Mouse (Mus musculus) brain, embryonic 14.5 days (tissue): ENCODE results near the gene Fbxw10. TPM values are rescaled to one million over a fixed set of nuclear protein-coding genes. Genes with fewer than 3 reads are reported as not detected.
A peak's percentile ranks its signal among the peaks of the same experiment; 100 is the strongest.

ENCODE experiments used
- DNase-seq: peaks from one replicate; pipeline ENCODE4 v3.0.0-alpha.2; 2011; ENCODE audit warnings: low read depth
- CTCF ChIP-seq: fragments of 200-500 bp; IDR thresholded peaks from 2 replicates; pipeline ENCODE4 v1.5.1; 2012; ENCODE audit warnings: inconsistent platforms, mild to moderate bottlenecking, moderate library complexity, borderline replicate concordance; ENCODE audit not compliant: insufficient read depth, insufficient read length; ENCODE audit errors: extremely low read depth
- POLR2A ChIP-seq: fragments of 200-500 bp; IDR thresholded peaks from 2 replicates; pipeline ENCODE4 v1.6.1; 2012; ENCODE audit warnings: mild to moderate bottlenecking, inconsistent platforms, borderline replicate concordance; ENCODE audit not compliant: poor library complexity, insufficient read depth, insufficient read length, severe bottlenecking; ENCODE audit errors: extremely low read depth
- polyA plus RNA-seq: library from polyadenylated mRNA; depleted of rRNA; stranded (reverse); fragments of >200 nt; gene quantifications from 2 replicates; pipeline ENCODE4 v1.2.3, GENCODE M21; 2012

Fbxw10 gene
- polyA plus RNA-seq, 1 experiment, result 0.45 TPM

DNA sequence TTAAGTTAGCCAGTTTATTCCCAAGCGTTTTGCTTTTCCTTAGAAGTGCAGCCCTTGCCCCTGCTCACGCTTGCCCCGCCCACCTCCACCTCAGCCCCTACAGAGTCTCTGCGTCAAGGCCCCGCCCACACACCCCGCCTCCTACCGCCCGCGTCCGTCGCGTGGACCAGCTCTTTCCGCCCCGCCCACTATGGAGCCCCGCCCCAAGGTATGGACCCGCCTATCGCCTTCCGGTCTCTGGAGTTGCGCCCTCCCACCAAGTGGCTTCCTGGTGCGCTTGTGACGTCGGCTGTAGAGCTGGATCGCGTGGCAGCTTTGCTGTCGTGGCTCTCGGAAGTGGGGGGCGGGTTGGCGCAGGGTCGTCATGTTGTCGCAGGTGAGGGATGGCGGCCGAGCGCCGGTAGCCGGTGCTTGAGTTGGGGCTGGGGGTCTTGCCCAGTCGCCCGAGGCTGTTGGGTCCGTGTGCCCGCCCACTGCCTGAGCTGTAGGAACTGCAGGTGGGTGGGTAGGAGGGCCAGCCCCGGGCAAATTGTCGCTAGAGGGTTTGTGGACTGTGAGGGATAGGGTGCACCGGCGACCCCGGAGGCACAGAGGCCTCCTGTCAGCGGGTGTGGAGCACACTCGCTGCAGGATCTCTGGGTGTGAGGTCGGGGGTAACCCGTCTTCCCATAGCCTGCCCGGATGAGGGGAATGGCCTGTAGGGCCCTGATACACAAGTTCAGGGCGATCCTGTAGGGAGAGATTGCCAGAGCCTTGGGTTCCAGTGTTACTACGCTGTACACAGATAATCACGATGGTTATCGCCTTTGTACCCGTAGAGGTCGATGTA is 32.6 kb downstream of the Fbxw10 start, which contains the start of gene Tvp23b:
Gene Tvp23b (plus strand): TSS at position 236 of the 829 bp plus-strand sequence.
- peak; percentile 99 for DNase-seq
- peak; percentile 65; the same call in 1 of the 2 replicates for TF ChIP-seq POLR2A
- TF ChIP-seq CTCF, result no peak

DNA sequence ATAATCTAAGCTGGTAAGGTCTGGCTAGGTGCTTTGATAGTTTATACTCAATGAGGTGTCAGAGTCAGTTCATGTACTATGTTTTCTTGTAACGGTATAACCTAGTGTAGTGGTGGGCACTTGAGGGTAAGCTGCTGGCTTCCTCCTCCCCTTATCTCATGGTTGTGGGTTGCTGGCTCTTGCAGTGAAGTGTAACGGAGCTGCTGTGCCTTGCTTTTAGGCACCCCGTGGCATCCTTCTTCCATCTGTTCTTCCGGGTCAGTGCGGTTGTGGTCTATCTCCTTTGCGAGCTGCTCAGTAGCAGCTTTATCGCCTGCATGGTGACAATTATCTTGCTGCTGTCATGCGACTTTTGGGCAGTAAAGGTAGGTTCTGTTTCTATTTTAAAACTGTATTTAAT is 36.5 kb downstream of the Fbxw10 start:
- no peak for TF ChIP-seq CTCF
- TF ChIP-seq POLR2A, result no peak
- DNase-seq, result no peak

GRCm38 (mm10) chr11:62885323-62885722 is 38.5 kb downstream of the Fbxw10 start:
- no peak for DNase-seq
- no peak for TF ChIP-seq CTCF
- TF ChIP-seq POLR2A, result no peak

DNA sequence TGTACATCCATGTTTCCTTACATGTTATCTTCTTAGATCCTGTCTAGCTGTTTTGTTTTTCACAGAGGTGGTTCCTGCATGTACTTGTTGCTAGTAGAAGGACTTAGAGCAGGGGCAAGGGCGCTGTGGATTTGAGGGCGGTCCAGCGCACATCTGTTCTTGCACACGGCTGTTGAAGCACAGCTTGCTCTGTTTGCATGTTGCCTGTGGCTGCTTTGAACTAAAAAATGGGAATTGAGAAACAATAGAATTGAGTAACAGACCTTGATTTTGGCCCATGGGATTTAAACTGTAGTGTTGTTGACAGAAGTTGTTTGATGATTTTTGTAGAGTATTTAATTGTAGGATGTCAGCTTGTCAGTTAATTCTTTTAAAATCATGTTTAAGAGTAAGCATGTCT is 43.9 kb downstream of the Fbxw10 start:
- DNase-seq, result no peak
- TF ChIP-seq CTCF, result no peak

- no peak for DNase-seq
- TF ChIP-seq CTCF, result no peak
- TF ChIP-seq POLR2A, result no peak
Observed at GRCm38 (mm10) chr11:62891763-62892162, 44.9 kb downstream of the Fbxw10 start.

DNA sequence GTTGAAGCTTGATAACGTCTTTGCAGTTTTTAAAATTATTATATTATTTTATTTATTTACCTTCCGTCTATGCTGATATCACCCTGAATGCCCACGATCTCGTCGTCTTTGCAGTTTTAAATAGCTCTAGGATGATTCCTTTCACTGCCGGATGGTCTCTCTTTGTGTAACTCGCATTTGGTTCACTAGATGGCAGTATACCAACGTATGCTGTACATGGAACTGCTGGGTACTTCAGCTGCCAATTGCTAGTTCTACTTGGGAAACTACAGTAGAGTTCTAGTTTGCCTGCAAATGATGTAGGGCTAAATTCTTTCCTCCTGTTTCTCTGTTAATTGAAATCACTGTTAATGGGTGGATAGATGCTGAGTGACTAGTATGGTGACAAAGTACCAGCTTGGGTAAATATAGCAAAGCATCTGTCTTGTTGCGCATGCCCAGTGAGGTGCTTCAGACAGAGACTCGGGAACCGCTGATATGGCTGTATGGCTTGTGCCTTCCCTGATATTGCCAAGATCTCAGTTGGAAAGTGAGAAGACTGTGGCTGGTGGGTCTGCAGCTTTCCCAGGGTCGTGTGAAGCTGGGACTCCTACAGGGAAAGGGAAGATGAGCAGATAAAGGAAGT is 54.9 kb downstream of the Fbxw10 start:
- peak; percentile 75; the same call in 1 of the 2 replicates for TF ChIP-seq CTCF
- no peak for TF ChIP-seq POLR2A
- peak; percentile 91 for DNase-seq

- TF ChIP-seq CTCF (no peak), POLR2A (no peak)
- peak; percentile 22 for DNase-seq
Observed at GRCm38 (mm10) chr11:62903871-62904495, 57.1 kb downstream of the Fbxw10 start.

DNA sequence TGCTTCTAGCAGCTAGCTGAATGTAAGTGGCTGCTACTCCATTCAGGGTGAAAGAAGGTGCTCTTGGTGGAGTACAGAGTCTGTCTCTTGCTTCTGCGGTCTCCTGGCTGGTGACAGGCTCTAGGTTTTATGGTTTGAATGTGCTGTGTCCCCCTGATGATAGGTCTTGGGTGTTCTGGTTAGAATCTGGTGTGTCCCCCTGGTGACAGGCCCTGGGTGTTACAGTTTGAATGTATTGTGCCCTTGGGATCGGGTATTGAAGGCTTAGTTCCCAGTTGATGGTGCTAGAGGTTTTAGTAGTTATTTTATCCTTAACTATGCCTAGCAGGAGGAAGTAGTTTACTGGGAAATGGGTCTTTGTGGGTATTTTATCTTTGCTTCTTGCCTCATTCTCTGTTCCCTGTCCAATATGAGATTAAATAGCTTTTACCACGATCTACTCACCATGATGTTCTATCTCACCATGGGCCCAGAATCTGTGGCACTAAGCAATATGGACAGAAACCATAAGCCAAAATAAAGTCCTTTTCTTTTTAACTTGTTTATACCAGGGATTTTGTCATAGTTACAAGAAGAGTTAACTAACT is 62.9 kb downstream of the Fbxw10 start:
- DNase-seq, result no peak
- TF ChIP-seq CTCF (peak; percentile 16; the same call in 1 of the 2 replicates), POLR2A (no peak)

DNA sequence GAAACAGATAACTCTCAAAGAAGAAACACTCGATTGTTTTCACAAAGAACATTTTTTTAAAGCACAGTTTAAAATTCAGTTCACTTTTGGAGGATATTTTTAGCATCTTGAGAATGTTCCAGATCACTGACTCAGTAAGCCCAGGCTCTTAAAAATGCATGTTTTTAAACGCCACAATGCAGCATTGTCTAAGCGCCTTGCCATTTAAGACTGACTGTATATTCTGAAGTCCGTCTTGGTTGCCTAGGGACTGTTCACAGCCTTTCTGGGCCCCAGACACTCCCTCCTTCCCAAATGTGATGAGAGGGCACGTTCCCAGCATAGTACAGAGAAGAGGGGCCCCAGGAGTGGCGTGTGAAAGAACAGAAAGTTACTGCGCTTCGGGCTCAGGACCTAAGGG is 64.5 kb downstream of the Fbxw10 start:
- DNase-seq, result peak; percentile 69
- TF ChIP-seq CTCF, result no peak

DNA sequence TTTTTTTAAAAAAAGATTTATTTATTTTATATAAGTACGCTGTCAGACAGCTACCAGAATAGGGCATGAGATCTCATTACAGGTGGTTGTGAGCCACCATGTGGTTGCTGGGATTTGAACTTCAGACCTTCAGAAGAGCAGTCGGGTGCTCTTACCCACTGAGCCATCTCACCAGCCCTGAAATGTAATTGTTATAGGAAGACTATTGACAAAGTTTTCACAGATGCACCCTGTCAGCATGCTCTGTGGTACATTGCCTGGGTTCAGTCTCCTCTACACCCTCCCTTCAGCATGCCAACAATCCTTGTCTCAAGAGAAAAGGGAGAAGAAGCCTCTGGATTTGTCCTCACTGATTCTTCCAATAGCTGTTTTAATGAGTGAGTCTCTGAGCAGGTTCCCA is 66.3 kb downstream of the Fbxw10 start:
- no peak for DNase-seq
- no peak for TF ChIP-seq CTCF
- no peak for TF ChIP-seq POLR2A

GRCm38 (mm10) chr11:62914532-62914931 is 67.7 kb downstream of the Fbxw10 start:
- peak; percentile 7 for DNase-seq
- TF ChIP-seq CTCF, result peak; percentile 34; the same call in 1 of the 2 replicates
- TF ChIP-seq POLR2A, result no peak
